Mouse (Mus musculus): ENCODE results near the gene Gm11011. TPM values are rescaled to one million over a fixed set of nuclear protein-coding genes. Genes with fewer than 3 reads are reported as not detected.

Gene Gm11011
- polyA plus RNA-seq, 1 experiment from 2014 or later, result not detected

DNA sequence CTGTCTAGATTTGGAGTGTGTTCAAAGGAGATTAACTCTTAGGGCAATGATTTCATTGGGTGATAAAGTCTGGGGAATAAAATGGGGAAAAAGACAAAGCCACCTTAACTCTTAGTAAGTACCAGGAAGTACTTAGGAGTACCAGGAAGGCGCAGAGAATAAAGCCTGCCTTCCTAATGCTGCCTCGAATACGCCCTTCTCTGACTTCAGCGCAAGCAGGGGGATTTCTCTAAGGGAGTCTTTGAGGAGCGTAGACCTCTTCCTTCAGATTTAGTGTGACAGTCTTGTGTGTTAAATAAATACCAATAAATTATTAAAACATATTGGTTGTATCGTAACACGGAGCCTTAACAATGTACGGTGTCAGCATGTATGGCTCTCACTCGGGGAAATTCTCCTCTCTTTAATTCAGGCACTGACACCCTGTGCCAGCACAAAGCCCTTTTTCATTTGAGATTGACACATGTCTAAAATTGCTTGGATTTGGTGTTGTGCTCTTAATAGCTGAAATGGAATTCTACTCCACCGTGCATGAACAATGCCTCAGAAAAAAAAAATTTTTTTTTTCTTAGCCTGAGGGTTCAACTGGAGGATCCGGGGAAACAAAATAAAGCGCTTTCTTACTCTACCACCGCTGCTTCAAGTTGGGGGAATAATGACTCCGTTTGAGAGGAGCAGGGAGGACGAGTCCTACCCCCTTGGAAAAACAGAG lies 2.6 kb downstream of the Gm11011 start:
- 75% methylated on average over 15 of the region's 15 CpGs for WGBS (ENCODE audit: insufficient replicate concordance)
- H3K4me3 ChIP-seq, result no peak overlapping the region
- no peak overlapping the region for H3K27ac ChIP-seq
- H3K36me3 ChIP-seq, result no peaks in the 10 kb centered on the region
- no peaks in the 10 kb centered on the region for H3K4me1 ChIP-seq
- H3K27me3 ChIP-seq (replicated peaks), result no peaks in the 10 kb centered on the region
- H3K9ac ChIP-seq, result no peak overlapping the region
- no peak overlapping the region for H3K4me2 ChIP-seq
- ATAC-seq, result no peak
- H3K9me3 ChIP-seq (replicated peaks), result no peaks in the 10 kb centered on the region

DNA sequence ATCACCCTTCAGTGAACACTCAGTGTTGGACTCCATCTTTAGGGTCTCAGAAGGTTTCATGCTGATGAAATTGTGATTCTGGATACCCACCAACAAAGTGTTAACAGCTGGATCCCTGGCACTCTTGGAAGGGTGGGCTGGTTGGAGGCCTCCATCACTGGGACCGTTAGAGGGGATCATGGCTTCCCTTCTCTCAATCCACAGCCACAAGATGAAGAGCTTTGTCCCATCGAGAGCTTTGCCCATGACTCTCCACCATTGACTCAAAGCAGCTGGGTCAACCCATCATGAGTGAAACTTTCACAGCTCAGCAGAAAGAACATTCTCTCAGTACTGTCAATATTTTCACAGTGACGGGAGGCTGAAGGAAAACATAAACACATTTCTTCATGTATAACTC lies 4.1 kb downstream of the Gm11011 start:
- WGBS (ENCODE audit: insufficient replicate concordance), result 67% methylated on average over 3 of the region's 3 CpGs
- no peaks in the 10 kb centered on the region for H3K27me3 ChIP-seq (replicated peaks)
- no peaks in the 10 kb centered on the region for H3K36me3 ChIP-seq
- H3K4me2 ChIP-seq, result no peak overlapping the region
- no peak overlapping the region for H3K9ac ChIP-seq
- H3K4me3 ChIP-seq, result no peak overlapping the region
- ATAC-seq, result no peak
- no peak overlapping the region for H3K27ac ChIP-seq
- H3K4me1 ChIP-seq, result no peaks in the 10 kb centered on the region
- H3K9me3 ChIP-seq (replicated peaks), result no peaks in the 10 kb centered on the region

DNA sequence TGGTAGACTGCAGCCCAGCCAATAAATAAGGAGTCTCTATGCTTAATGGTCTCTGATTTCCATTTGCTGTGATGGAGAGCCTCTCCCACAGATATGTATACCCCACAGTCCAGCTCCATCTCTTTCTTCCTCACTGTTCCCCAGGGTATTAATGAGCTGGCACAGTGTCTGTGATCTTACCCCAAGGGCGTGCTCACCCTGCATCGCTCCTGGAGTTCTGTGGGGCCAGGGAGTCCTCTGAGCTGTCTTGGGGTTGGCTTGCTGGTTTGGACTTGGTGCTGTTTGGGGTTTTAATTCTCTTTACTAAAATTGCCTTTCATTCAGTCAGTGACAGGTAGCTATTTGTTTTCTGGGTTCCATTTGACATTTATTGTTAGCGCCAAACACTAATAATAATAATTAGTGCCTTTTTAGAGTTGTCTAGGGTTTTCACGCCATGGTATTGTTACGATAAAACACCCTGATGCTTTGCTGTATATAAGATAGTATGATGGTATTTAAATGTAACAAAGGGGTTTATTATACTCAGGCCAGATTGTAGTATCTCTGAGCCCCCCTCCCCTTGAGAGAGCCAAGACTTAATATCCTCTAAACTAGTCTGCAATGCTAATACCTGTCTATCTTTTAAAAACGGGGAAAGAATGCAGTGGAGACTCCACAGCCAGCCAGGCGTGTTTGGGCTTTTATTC lies 9.9 kb downstream of the Gm11011 start:
- ATAC-seq, result no peak
- WGBS (ENCODE audit: insufficient replicate concordance), result 68% methylated on average over 7 of the region's 7 CpGs
- Histone ChIP-seq H3K27me3 (replicated peaks) (no peaks in the 10 kb centered on the region), H3K9ac (no peak overlapping the region), H3K36me3 (no peaks in the 10 kb centered on the region), H3K4me2 (no peak overlapping the region), H3K4me1 (no peaks in the 10 kb centered on the region), H3K27ac (no peak overlapping the region), H3K9me3 (replicated peaks) (no peaks in the 10 kb centered on the region), H3K4me3 (no peak overlapping the region)

DNA sequence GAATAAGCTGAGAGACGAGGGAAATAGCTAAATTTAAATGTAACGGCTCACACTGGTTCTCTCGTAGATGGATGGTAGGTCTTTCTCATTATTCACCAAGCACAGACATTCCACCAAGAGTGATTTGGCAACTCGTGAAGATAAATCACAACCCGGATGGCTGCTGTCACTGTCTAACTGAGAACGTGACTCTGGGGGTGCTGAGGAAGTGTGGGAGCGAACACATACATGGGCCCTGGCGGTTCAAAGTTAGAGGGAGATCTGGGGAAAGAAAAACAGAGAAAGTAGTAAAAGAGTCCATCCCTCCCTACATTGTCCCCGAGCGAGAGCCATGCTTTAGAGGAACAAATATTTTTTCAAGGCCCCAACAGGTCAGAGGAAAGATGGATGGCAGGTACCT lies 17.5 kb downstream of the Gm11011 start:
- no peak for ATAC-seq
- H3K9ac ChIP-seq, result no peak overlapping the region
- no peaks in the 10 kb centered on the region for H3K36me3 ChIP-seq
- 69% methylated on average over 10 of the region's 10 CpGs for WGBS (ENCODE audit: insufficient replicate concordance)
- no peaks in the 10 kb centered on the region for H3K27me3 ChIP-seq (replicated peaks)
- no peak overlapping the region for H3K4me2 ChIP-seq
- H3K9me3 ChIP-seq (replicated peaks), result peaks cover under 1% of the 10 kb centered on the region; the same call in 1 of the 2 replicates
- H3K4me1 ChIP-seq, result no peaks in the 10 kb centered on the region
- no peak overlapping the region for H3K4me3 ChIP-seq
- H3K27ac ChIP-seq, result no peak overlapping the region

DNA sequence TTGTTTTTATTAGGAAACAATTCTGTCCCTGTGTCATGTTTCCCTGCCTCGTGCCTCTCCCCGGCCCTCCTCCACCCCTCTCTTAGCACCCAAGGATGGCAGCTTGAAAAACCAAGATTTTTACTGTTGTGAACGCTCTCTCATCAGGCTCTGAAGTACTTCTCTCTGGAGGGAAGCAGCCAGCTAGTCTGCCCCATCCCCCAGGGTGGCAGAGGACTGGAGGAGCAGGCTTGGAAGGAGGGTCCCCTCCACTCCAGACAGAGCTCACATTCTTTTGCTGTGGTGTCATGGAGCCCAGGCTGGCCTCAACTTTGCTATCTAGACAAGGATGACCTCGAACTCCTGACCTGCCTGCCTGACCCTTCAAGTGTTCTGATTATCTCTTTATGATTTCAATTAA lies 21.4 kb downstream of the Gm11011 start:
- Histone ChIP-seq H3K9me3 (replicated peaks) (peaks cover 7% of the 10 kb centered on the region; the same call in 1 of the 2 replicates), H3K9ac (no peak overlapping the region), H3K27ac (no peak overlapping the region), H3K36me3 (no peaks in the 10 kb centered on the region), H3K4me1 (no peaks in the 10 kb centered on the region), H3K27me3 (replicated peaks) (no peaks in the 10 kb centered on the region), H3K4me3 (no peak overlapping the region), H3K4me2 (no peak overlapping the region)
- 56% methylated on average over 4 of the region's 4 CpGs for WGBS (ENCODE audit: insufficient replicate concordance)
- no peak for ATAC-seq

GRCm38 (mm10) chr2:169565751-169566150 lies 21.8 kb downstream of the Gm11011 start:
- Histone ChIP-seq H3K9me3 (replicated peaks) (peaks cover 7% of the 10 kb centered on the region; the same call in 1 of the 2 replicates), H3K27ac (no peak overlapping the region), H3K4me2 (no peak overlapping the region), H3K9ac (no peak overlapping the region), H3K4me1 (no peaks in the 10 kb centered on the region), H3K27me3 (replicated peaks) (no peaks in the 10 kb centered on the region), H3K36me3 (no peaks in the 10 kb centered on the region), H3K4me3 (no peak overlapping the region)
- 65% methylated on average over 7 of the region's 7 CpGs for WGBS (ENCODE audit: insufficient replicate concordance)
- no peak for ATAC-seq

DNA sequence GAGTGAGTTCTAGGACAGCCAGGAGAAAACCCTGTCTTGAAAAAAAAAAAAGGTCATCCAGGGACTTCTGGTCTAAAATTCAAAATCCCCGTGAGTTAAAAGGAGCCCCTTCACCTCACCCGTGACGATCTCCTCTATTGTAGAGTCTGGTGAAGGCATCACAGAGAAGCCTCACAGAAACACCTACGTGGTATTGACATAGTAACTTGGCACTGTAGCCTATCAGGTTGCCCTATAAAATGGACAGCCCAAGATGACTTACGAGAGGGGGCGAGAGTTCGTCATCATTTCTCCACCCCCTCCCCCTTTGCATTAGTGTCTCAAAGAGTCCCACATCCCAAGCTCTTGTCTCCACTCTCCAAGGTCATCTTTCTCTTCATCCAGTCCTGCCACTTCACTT lies 41.9 kb downstream of the Gm11011 start:
- Histone ChIP-seq H3K27ac (no peak overlapping the region), H3K9me3 (replicated peaks) (no peaks in the 10 kb centered on the region)
- 71% methylated on average over 7 of the region's 7 CpGs for WGBS (ENCODE audit: insufficient replicate concordance)

GRCm38 (mm10) chr2:169538906-169539305 lies 48.6 kb downstream of the Gm11011 start:
- H3K27me3 ChIP-seq (replicated peaks), result no peaks in the 10 kb centered on the region
- ATAC-seq, result no peak
- H3K4me3 ChIP-seq, result no peak overlapping the region
- H3K9me3 ChIP-seq (replicated peaks), result no peaks in the 10 kb centered on the region
- 61% methylated on average over 4 of the region's 4 CpGs for WGBS (ENCODE audit: insufficient replicate concordance)
- H3K36me3 ChIP-seq, result no peaks in the 10 kb centered on the region
- no peak overlapping the region for H3K4me2 ChIP-seq
- H3K9ac ChIP-seq, result no peak overlapping the region
- no peak overlapping the region for H3K27ac ChIP-seq
- H3K4me1 ChIP-seq, result no peaks in the 10 kb centered on the region

More for the DNA sequence above, 41.9 kb downstream of the Gm11011 start:
- no peak overlapping the region for H3K4me3 ChIP-seq
- H3K27me3 ChIP-seq (replicated peaks), result no peaks in the 10 kb centered on the region
- no peak overlapping the region for H3K9ac ChIP-seq
- no peak overlapping the region for H3K4me2 ChIP-seq
- ATAC-seq, result no peak
- H3K36me3 ChIP-seq, result no peaks in the 10 kb centered on the region
- no peaks in the 10 kb centered on the region for H3K4me1 ChIP-seq

Other genes with a start within 250 kb of the Gm11011 start
- 2.9 and 3.5 TPM in 2 replicates for gene Tshz2, start 45.3 kb upstream of the Gm11011 start, polyA plus RNA-seq (2016; fragmentation: Nextera tagmentation; extraction: Ambion mirVana)